Mouse (Mus musculus) ES-E14 (cell line): Measurements from ENCODE around the gene Dars. TPM values are rescaled to one million over a fixed set of nuclear protein-coding genes. Genes with fewer than 3 reads are reported as not detected.

ENCODE experiments used
- DNase-seq: peaks from one replicate; pipeline ENCODE4 v3.0.0-alpha.2; 2013; ENCODE audit warnings: low read depth, low spot score
- H3K27ac ChIP-seq: 2 replicates; pipeline ENCODE4 v1.5.1; 2012; ENCODE audit warnings: low read depth, mild to moderate bottlenecking, low read length, moderate library complexity, mixed read lengths; ENCODE audit not compliant: poor library complexity, insufficient read depth, severe bottlenecking
- H3K36me3 ChIP-seq: 2 replicates; pipeline ENCODE4 v1.6.1; 2012; ENCODE audit warnings: mild to moderate bottlenecking, low read length, moderate library complexity, mixed read lengths; ENCODE audit not compliant: control insufficient read depth, poor library complexity, insufficient read depth, severe bottlenecking
- H3K4me1 ChIP-seq, 2 experiments: fragments of 150-350 bp in 1 of 2; sonication (generic) in 1 of 2; 2 replicates each; pipeline ENCODE4 v1.6.1; 2012; ENCODE audit warnings: low read length in 2 of 2, mild to moderate bottlenecking in 1 of 2, mixed read lengths in 1 of 2; ENCODE audit not compliant: control insufficient read depth in 2 of 2, insufficient read depth in 2 of 2, poor library complexity in 1 of 2
- H3K4me3 ChIP-seq, 2 experiments: fragments of 150-350 bp in 1 of 2; sonication (generic) in 1 of 2; 2 replicates each; pipeline ENCODE4 v1.5.1; 2012; ENCODE audit warnings: low read length in 2 of 2, low read depth in 1 of 2, mild to moderate bottlenecking in 1 of 2, mixed read lengths in 1 of 2; ENCODE audit not compliant: insufficient read depth in 1 of 2, poor library complexity in 1 of 2, severe bottlenecking in 1 of 2
- H3K9ac ChIP-seq: 2 replicates; pipeline ENCODE4 v1.6.1; 2012; ENCODE audit warnings: low read depth, mild to moderate bottlenecking, low read length, mixed read lengths; ENCODE audit not compliant: poor library complexity, insufficient read depth, severe bottlenecking
- H3K9me3 ChIP-seq: fragments of 150-350 bp; sonication (generic); 2 replicates; pipeline ENCODE4 v1.6.1; 2012; ENCODE audit warnings: low read depth, mild to moderate bottlenecking, low read length; ENCODE audit not compliant: control insufficient read depth, insufficient read depth
- CHD2 ChIP-seq: IDR thresholded peaks from 2 replicates; pipeline ENCODE4 v1.6.1; 2014; ENCODE audit warnings: mild to moderate bottlenecking, low read depth, low read length, inconsistent platforms
- HCFC1 ChIP-seq: IDR thresholded peaks from 2 replicates; pipeline ENCODE4 v1.6.1; 2012; ENCODE audit warnings: low read length, inconsistent platforms, borderline replicate concordance; ENCODE audit not compliant: insufficient read depth
- MAFK ChIP-seq: IDR thresholded peaks from 2 replicates; pipeline ENCODE4 v1.6.1; 2014; ENCODE audit warnings: mild to moderate bottlenecking, low read depth, low read length, inconsistent platforms; ENCODE audit not compliant: insufficient read depth
- ZC3H11A ChIP-seq: IDR thresholded peaks from 2 replicates; pipeline ENCODE4 v1.6.1; 2012; ENCODE audit warnings: low read depth, mild to moderate bottlenecking, inconsistent platforms, low read length, borderline replicate concordance
- ZNF384 ChIP-seq: IDR thresholded peaks from 2 replicates; pipeline ENCODE4 v1.6.1; 2012; ENCODE audit warnings: low read depth, low read length, inconsistent platforms
- in situ Hi-C, 2 experiments: fragments of 600-800 bp; cut with MboI; formaldehyde crosslinking; loops; one replicate each; pipeline ENCODE4 v1.15.1; 2025; ENCODE audit warnings: low sequenced_read_pairs in 2 of 2, inconsistent platforms in 1 of 2; ENCODE audit not compliant: unreplicated experiment in 2 of 2
- total RNA-seq: library from RNA; depleted of rRNA; stranded (reverse); fragments of 300-350 nt; gene quantifications from 2 replicates; pipeline ENCODE4 v1.2.3, GENCODE M21; 2012

The Dars gene
- total RNA-seq, 1 experiment: 85.9 TPM

- no peaks in the 10 kb centered on the region for H3K36me3 ChIP-seq
- H3K4me1 ChIP-seq: peaks cover 0 to 3% of the 10 kb centered on the region in 2 experiments; a peak in 2 of 4 replicates
- no peak overlapping the region for H3K27ac ChIP-seq
- H3K9ac ChIP-seq: no peak overlapping the region
- in situ Hi-C loops: no loop called here
- no peak overlapping the region for H3K4me3 ChIP-seq
- DNase-seq: no peak
- no peak for TF ChIP-seq ZC3H11A
- TF ChIP-seq HCFC1: no peak
- no peak for TF ChIP-seq ZNF384
- TF ChIP-seq MAFK: no peak
- TF ChIP-seq CHD2: no peak
- no peaks in the 10 kb centered on the region for H3K9me3 ChIP-seq
Measured at GRCm38 (mm10) chr1:128441129-128441473, 23.9 kb upstream of the Dars start.

GRCm38 (mm10) chr1:128440386-128441128 is 23.4 kb upstream of the Dars start:
- no peaks in the 10 kb centered on the region for H3K9me3 ChIP-seq
- no peak for DNase-seq
- peaks cover 0 to 3% of the 10 kb centered on the region in 2 experiments; a peak in 2 of 4 replicates for H3K4me1 ChIP-seq
- TF ChIP-seq MAFK: no peak
- TF ChIP-seq ZNF384: no peak
- TF ChIP-seq CHD2: no peak
- TF ChIP-seq HCFC1: no peak
- TF ChIP-seq ZC3H11A: no peak
- H3K36me3 ChIP-seq: no peaks in the 10 kb centered on the region
- in situ Hi-C loops: no loop called here
- no peak overlapping the region for H3K9ac ChIP-seq
- H3K4me3 ChIP-seq: 0 out of 4 replicates have a peak overlapping the region, but pooled peaks of 1 of the 2 experiments have one; percentile 22
- no peak overlapping the region for H3K27ac ChIP-seq

GRCm38 (mm10) chr1:128439618-128440017 is 22.4 kb upstream of the Dars start:
- DNase-seq: no peak
- Histone ChIP-seq H3K4me3 (no peak overlapping the region), H3K9ac (no peak overlapping the region), H3K36me3 (no peaks in the 10 kb centered on the region), H3K4me1 (peaks cover 0 to 3% of the 10 kb centered on the region in 2 experiments; a peak in 2 of 4 replicates), H3K9me3 (no peaks in the 10 kb centered on the region), H3K27ac (no peak overlapping the region)
- TF ChIP-seq MAFK: no peak
- no peak for TF ChIP-seq HCFC1
- no peak for TF ChIP-seq ZC3H11A
- no peak for TF ChIP-seq CHD2
- TF ChIP-seq ZNF384: no peak
- in situ Hi-C loops: no loop called here

- in situ Hi-C loops: no loop called here
- Histone ChIP-seq H3K4me1 (peaks cover 0 to 3% of the 10 kb centered on the region in 2 experiments; a peak in 2 of 4 replicates), H3K9ac (no peak overlapping the region), H3K36me3 (no peaks in the 10 kb centered on the region), H3K9me3 (no peaks in the 10 kb centered on the region), H3K27ac (no peak overlapping the region), H3K4me3 (no peak overlapping the region)
- DNase-seq: no peak
- TF ChIP-seq ZNF384: no peak
- TF ChIP-seq CHD2: no peak
- no peak for TF ChIP-seq HCFC1
- TF ChIP-seq ZC3H11A: no peak
- no peak for TF ChIP-seq MAFK
Measured at GRCm38 (mm10) chr1:128438526-128438925, 21.4 kb upstream of the Dars start.
